Mouse (Mus musculus) midbrain, postnatal 0 days (tissue): Measurements from ENCODE around the gene B3gnt4. TPM values are rescaled to one million over a fixed set of nuclear protein-coding genes. Genes with fewer than 3 reads are reported as not detected.

Experiments
- ATAC-seq: fragments of 200-750 bp; cut with Nextera tagmentation; 2 replicates; pipeline ENCODE4 v1.8.0; 2017; ENCODE audit warnings: moderate number of reproducible peaks, mild to moderate bottlenecking, moderate TSS enrichment, moderate library complexity; ENCODE audit not compliant: low FRiP score
- DNase-seq: peaks from one replicate; pipeline ENCODE4 v3.0.0-alpha.2; 2015; ENCODE audit warnings: low spot score
- H3K27ac ChIP-seq: fragments of 300-500 bp; sonication (generic); 2 replicates; pipeline ENCODE4 v1.5.1; 2014; ENCODE audit warnings: low read depth, mild to moderate bottlenecking, low read length, mixed read lengths
- H3K27me3 ChIP-seq: fragments of 300-500 bp; sonication (generic); 2 replicates; pipeline ENCODE4 v1.6.1; 2014; ENCODE audit warnings: low read length, control low read depth, mixed read lengths; ENCODE audit not compliant: insufficient read depth
- H3K36me3 ChIP-seq: fragments of 300-500 bp; sonication (generic); 2 replicates; pipeline ENCODE4 v1.6.1; 2014; ENCODE audit warnings: low read length, control low read depth, mixed read lengths; ENCODE audit not compliant: insufficient read depth
- H3K4me1 ChIP-seq: fragments of 300-500 bp; sonication (generic); 2 replicates; pipeline ENCODE4 v1.6.1; 2014; ENCODE audit warnings: mild to moderate bottlenecking, control low read depth, antibody characterized with exemption, low read length, mixed read lengths; ENCODE audit not compliant: insufficient read depth
- H3K4me2 ChIP-seq: fragments of 300-500 bp; sonication (generic); 2 replicates; pipeline ENCODE4 v1.6.1; 2014; ENCODE audit warnings: low read depth, mild to moderate bottlenecking, low read length, mixed read lengths; ENCODE audit not compliant: poor library complexity, severe bottlenecking
- H3K4me3 ChIP-seq: fragments of 300-500 bp; sonication (generic); 2 replicates; pipeline ENCODE4 v1.5.1; 2014; ENCODE audit warnings: low read depth, mild to moderate bottlenecking, low read length, moderate library complexity
- H3K9ac ChIP-seq: fragments of 300-500 bp; sonication (generic); replicated peaks from 2 replicates; pipeline ENCODE4 v1.6.1; 2014; ENCODE audit warnings: mild to moderate bottlenecking, low read length, moderate library complexity, mixed read lengths; ENCODE audit not compliant: poor library complexity, severe bottlenecking
- H3K9me3 ChIP-seq: fragments of 300-500 bp; sonication (generic); 2 replicates; pipeline ENCODE4 v1.6.1; 2016; ENCODE audit warnings: low read length, control low read depth
- CTCF ChIP-seq: IDR thresholded peaks from 2 replicates; pipeline ENCODE4 v1.5.1; 2016; ENCODE audit warnings: antibody characterized with exemption, mild to moderate bottlenecking
- WGBS: fragments of 180-500 bp; shearing (Covaris S2); extraction: QIAGEN DNeasy Blood & Tissue Kit; methylation state at CpG from one replicate; pipeline ENCODE4 v1.1.7; 2014; 5-methylcytosine and 5-hydroxymethylcytosine counted together
- microRNA-seq: library from miRNA; unstranded; fragments of <30 nt; microRNA quantifications from one replicate; pipeline ENCODE4, GENCODE M21; 2016; ENCODE audit warnings: borderline number of aligned reads
- polyA plus RNA-seq: library from polyadenylated mRNA; unstranded; fragments of >200 nt; fragmentation: Nextera tagmentation; extraction: Ambion mirVana; gene quantifications from 2 replicates; pipeline ENCODE4 v1.2.1, GENCODE M21; 2015
- total RNA-seq: library from RNA; depleted of rRNA; stranded (reverse); fragments of >200 nt; gene quantifications from 2 replicates; pipeline ENCODE4 v1.2.3, GENCODE M21; 2014; rRNA removed

B3gnt4 gene
- total and polyA plus RNA-seq, 2 experiments from 2014 or later, result 1.3 to 3.9 TPM

GRCm38 (mm10) chr5:123555693-123556092 lies 45.4 kb downstream of the B3gnt4 start:
- no peak for DNase-seq
- TF ChIP-seq CTCF, result no peak
- 91% methylated on average over 7 of the region's 7 CpGs for WGBS
- no peaks in the 10 kb centered on the region for H3K9me3 ChIP-seq
- ATAC-seq, result no peak
- H3K9ac ChIP-seq, result no peak overlapping the region
- peaks cover 34% of the 10 kb centered on the region for H3K36me3 ChIP-seq
- H3K4me2 ChIP-seq, result no peak overlapping the region
- H3K4me1 ChIP-seq, result no peaks in the 10 kb centered on the region
- H3K4me3 ChIP-seq, result no peak overlapping the region
- H3K27ac ChIP-seq, result no peak overlapping the region
- no peaks in the 10 kb centered on the region for H3K27me3 ChIP-seq

GRCm38 (mm10) chr5:123556451-123556850 lies 46.2 kb downstream of the B3gnt4 start:
- Histone ChIP-seq H3K4me2 (no peak overlapping the region), H3K9me3 (no peaks in the 10 kb centered on the region), H3K27ac (no peak overlapping the region), H3K36me3 (peaks cover 36% of the 10 kb centered on the region), H3K4me1 (no peaks in the 10 kb centered on the region), H3K4me3 (no peak overlapping the region), H3K9ac (no peak overlapping the region), H3K27me3 (no peaks in the 10 kb centered on the region)
- peak; percentile 53 for DNase-seq
- ATAC-seq, result no peak
- no peak for TF ChIP-seq CTCF
- 66% methylated on average over 2 of the region's 2 CpGs for WGBS

- Histone ChIP-seq H3K27ac (no peak overlapping the region), H3K9ac (no peak overlapping the region), H3K9me3 (no peaks in the 10 kb centered on the region), H3K27me3 (no peaks in the 10 kb centered on the region), H3K4me2 (no peak overlapping the region), H3K4me1 (no peaks in the 10 kb centered on the region), H3K4me3 (no peak overlapping the region), H3K36me3 (peaks cover 60% of the 10 kb centered on the region)
- ATAC-seq (no peak), DNase-seq (no peak)
- 95% methylated on average over 8 of the region's 8 CpGs for WGBS
- TF ChIP-seq CTCF, result no peak
These were observed 49.3 kb downstream of the B3gnt4 start for GRCm38 (mm10) chr5:123559588-123559987.

GRCm38 (mm10) chr5:123561128-123561527 lies 50.9 kb downstream of the B3gnt4 start:
- WGBS, result 96% methylated on average over 11 of the region's 11 CpGs
- DNase-seq, result no peak
- no peak for TF ChIP-seq CTCF
- Histone ChIP-seq H3K4me1 (no peaks in the 10 kb centered on the region), H3K9me3 (no peaks in the 10 kb centered on the region), H3K36me3 (peaks cover 67% of the 10 kb centered on the region), H3K4me2 (no peak overlapping the region), H3K27ac (no peak overlapping the region), H3K27me3 (no peaks in the 10 kb centered on the region), H3K9ac (no peak overlapping the region), H3K4me3 (no peak overlapping the region)
- no peak for ATAC-seq

Small RNA genes within 50 kb of the gene (microRNA-seq; reads per million reads assigned to microRNA genes)
- gene Mir7647, result 1.0 reads per million

Other genes starting within 250 kb of the B3gnt4 start
- gene Bcl7a, start 166.6 kb upstream of the B3gnt4 start, total RNA-seq, result 33.5 and 40.7 TPM in 2 replicates
- gene Bcl7a, start 166.6 kb upstream of the B3gnt4 start, polyA plus RNA-seq, result 21.4 and 21.6 TPM in 2 replicates
- 16.6 and 17.9 TPM in 2 replicates for gene Mlxip, start 115.7 kb upstream of the B3gnt4 start, total RNA-seq
- 9.8 and 11.3 TPM in 2 replicates for gene Mlxip, start 115.7 kb upstream of the B3gnt4 start, polyA plus RNA-seq
- gene Lrrc43, start 21.2 kb upstream of the B3gnt4 start, total RNA-seq, result 0.61 and 0.77 TPM in 2 replicates
- 1.2 and 1.3 TPM in 2 replicates for gene Lrrc43, start 21.2 kb upstream of the B3gnt4 start, polyA plus RNA-seq
- gene Il31, start 21.0 kb upstream of the B3gnt4 start, total RNA-seq, result not detected in 2 replicates
- not detected in 2 replicates for gene Il31, start 21.0 kb upstream of the B3gnt4 start, polyA plus RNA-seq
- 77.6 and 81.1 TPM in 2 replicates for gene Diablo, start 13.7 kb downstream of the B3gnt4 start, total RNA-seq
- 87.2 and 89.5 TPM in 2 replicates for gene Diablo, start 13.7 kb downstream of the B3gnt4 start, polyA plus RNA-seq
- 0.93 and 2.1 TPM in 2 replicates for gene Gm49027, start 15.0 kb downstream of the B3gnt4 start, total RNA-seq
- 0.18 and 0.43 TPM in 2 replicates for gene Gm49027, start 15.0 kb downstream of the B3gnt4 start, polyA plus RNA-seq
- 56.2 and 58.1 TPM in 2 replicates for gene Vps33a, start 62.6 kb downstream of the B3gnt4 start, total RNA-seq
- 39.4 and 42.0 TPM in 2 replicates for gene Vps33a, start 62.6 kb downstream of the B3gnt4 start, polyA plus RNA-seq
- 73.1 and 80.0 TPM in 2 replicates for gene Clip1, start 174.2 kb downstream of the B3gnt4 start, total RNA-seq
- gene Clip1, start 174.2 kb downstream of the B3gnt4 start, polyA plus RNA-seq, result 64.2 and 77.5 TPM in 2 replicates
- 29.6 and 40.6 TPM in 2 replicates for gene Zcchc8, start 210.6 kb downstream of the B3gnt4 start, total RNA-seq
- 41.9 and 46.3 TPM in 2 replicates for gene Zcchc8, start 210.6 kb downstream of the B3gnt4 start, polyA plus RNA-seq
- gene Rsrc2, start 239.0 kb downstream of the B3gnt4 start, total RNA-seq, result 41.9 and 71.9 TPM in 2 replicates
- gene Rsrc2, start 239.0 kb downstream of the B3gnt4 start, polyA plus RNA-seq, result 117 and 133 TPM in 2 replicates
- gene Kntc1, start 239.3 kb downstream of the B3gnt4 start, total RNA-seq, result 2.7 and 9.5 TPM in 2 replicates
- gene Kntc1, start 239.3 kb downstream of the B3gnt4 start, polyA plus RNA-seq, result 1.8 and 3.0 TPM in 2 replicates